Mouse (Mus musculus) urinary bladder, adult 18-20 months (tissue): ENCODE data around the gene Selenon.
"Not testable (repeated sequence)": the region's sequence is repeated elsewhere in the genome, so short reads cannot be mapped to it uniquely, and the experiment has no call there.

Source experiments
- DNase-seq, 2 experiments: peaks; one replicate each; pipeline ENCODE4 v3.0.0; 2022; ENCODE audit warnings: low spot score in 2 of 2, mixed read lengths in 2 of 2

Gene Selenon

DNA sequence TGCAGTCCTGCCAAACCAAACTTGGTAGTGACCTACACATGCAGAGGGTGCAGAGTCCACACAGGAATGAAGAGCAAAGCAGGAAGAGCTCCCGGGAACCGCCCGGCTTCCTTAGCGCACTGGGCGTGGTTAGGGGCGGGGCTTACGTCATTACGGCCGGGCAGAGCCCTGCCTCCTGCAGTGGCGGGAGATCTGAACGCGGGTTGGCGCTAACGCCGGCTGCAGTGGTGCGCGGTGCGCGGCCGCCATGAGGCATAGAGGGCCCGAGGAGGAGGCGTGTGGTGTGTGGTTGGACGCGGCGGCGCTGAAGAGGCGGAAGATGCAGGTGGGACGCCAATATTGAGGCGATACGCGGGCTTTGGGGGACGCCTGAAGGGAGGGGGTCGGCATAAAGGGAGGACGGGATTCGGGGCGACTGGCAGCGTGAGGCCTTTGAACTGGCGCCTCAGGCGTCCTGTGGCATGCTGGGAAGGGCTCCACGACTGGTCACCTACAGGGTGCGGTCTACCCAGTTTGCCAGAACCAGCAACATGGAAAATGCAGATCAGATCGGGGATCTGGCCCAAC is 41.0 kb downstream of the Selenon start, which contains the start of gene Aunip:
TSS of gene Aunip (plus strand) at position 155 of the 567 bp plus-strand sequence.
- DNase-seq: peak; percentile 69 to 73

- DNase-seq: no peak
Observed at GRCm38 (mm10) chr4:134510396-134510795, 41.6 kb downstream of the Selenon start.

GRCm38 (mm10) chr4:134506713-134507112 is 45.3 kb downstream of the Selenon start:
- DNase-seq: no peak

- no peak for DNase-seq
Observed at GRCm38 (mm10) chr4:134505966-134506594, 45.9 kb downstream of the Selenon start.

DNA sequence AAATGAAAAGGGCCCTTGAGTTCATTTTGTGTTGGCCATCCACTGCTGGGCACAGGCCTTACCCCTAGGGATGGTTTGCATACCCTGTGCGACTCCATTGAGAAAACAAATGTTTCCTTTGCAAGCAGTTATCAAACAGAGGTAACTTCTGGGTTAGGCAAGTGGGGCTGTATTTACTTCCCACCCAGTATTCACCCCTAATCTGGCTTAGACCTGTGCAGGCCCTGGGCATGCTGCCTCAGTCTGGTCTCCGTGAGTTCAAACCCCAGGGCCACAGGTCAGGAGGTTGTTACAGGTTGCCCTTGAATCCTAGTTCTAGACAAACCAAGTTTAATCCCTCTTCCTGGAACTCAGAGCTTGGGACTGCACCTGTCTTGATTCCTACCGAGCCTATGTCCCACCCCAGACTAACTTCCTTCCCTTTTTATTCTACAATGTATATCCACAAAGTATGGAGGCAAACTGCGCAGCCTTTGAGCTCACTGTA is 46.6 kb downstream of the Selenon start:
- no peak for DNase-seq

DNA sequence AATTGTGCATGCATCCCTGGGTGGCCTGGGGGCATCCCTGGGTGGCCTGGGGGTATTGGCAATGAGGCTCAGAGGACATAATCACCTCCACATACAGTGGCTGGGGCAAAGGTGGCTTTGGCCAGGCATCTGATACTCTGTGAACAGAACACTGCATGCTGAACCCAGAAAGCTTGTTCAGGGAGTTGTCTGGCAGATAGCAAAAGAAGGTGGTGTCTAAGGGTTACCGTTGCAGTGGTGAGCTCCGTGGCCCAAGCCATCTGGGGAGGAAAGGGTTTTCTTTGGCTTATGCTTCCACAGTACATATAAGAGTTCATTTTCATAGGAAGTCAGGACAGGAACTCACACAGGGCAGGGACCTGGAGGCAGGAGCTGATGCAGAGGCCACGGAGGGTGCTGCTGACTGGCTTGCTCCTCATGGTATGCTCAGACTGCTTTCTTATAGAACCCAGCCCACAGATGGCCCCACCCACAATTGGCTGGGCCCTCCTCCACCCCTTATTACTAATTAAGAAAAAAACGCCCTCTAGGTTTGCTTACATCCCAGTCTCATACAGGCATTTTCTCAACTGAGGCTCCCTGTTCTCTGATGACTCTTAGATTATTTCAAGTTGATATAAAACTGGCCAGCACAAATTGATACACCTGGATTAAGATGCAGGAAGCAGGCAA is 48.1 kb downstream of the Selenon start:
- no peak for DNase-seq

DNA sequence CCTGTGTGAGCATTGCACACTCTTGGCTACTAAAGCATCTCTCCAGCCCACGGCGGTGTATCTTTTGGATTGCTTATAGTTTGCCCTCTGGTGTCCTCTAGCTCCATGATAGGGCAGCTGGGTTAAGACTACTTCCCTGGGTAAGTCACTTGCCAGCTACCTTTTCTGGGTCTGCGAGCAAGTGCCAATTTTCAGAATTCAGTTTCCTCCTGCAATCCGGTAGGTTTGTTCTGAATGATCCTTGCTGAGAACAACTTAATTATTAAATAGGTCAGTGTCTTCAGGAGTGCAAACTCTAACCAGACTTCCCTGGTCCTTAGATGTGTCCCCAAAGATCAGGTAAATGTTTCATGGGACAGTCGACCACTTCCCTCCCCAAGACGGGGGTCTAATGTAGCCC is 50.9 kb downstream of the Selenon start:
- no peak for DNase-seq

DNA sequence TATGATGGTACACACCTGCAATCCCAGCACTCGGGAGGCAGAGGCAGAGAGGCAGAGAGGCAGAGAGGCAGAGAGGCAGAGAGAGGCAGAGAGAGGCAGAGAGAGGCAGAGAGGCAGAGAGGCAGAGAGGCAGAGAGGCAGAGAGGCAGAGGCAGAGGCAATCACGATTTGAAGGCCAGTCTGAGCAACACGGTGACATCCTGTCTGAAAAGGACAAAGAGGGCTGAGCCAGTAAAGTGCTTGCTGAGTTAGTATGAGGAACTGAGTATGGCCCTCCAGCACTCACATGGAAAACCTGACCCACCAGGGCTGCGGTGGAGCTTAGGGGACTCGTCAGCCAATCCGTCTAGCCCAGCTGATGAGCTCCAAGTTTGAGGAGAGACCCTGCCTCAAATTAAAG is 53.0 kb downstream of the Selenon start:
- DNase-seq: not testable (repeated sequence)

GRCm38 (mm10) chr4:134497986-134498731 is 53.8 kb downstream of the Selenon start:
- DNase-seq: no peak

DNA sequence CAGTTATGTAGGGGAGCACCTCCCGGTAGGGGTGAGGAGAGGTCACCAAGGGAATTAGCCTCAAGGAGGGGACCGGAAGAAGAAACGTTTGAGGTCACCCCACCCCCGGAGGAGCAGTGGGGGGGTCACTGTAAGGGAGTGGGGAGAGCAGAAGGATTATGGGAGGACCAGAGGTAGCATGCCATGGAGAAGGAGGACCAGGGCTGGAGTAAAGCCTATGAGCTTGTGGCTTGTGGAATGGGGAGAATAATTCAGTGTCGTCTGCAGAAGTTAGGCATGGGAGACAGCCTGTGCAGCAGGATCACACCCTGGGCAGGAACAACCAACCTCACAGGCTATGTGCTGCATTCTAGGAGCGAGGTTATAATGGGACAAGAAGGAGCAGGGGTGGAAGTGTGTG is 54.7 kb downstream of the Selenon start:
- DNase-seq: no peak

DNA sequence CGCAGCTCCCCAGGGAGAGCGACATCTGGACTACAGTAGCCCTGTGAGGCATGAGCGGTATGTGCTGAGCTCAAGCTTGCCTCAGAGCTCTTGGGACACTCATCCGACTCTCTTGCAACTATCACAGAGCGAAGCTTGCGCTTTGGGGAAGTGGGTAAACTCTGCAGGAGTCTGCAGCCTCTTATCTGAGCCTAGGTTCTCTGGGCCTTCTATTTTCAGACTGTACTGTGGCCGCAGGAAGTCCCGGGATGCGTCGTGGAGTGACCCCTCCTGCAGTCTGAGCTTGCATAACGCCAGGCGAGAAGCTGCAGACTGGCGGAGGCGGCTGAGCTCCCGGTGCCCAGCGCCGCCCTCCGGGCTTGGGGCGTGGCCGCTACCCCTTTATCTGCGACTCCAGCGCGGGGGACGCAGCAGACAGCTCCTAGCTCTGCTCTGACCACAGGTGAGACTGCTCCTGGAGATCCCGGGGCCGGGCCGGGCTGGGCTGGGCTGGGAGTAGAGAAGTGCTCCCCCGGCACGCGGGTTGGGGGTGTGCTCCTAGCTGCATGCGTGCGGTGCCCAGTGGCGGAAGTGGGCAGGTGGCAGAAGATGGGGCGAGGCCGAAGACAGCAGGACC is 55.3 kb downstream of the Selenon start, which contains the start of gene Paqr7:
TSS of gene Paqr7 (plus strand) at position 103 of the 616 bp plus-strand sequence.
- DNase-seq: peak; percentile 74 to 82

- no peak for DNase-seq
Observed at GRCm38 (mm10) chr4:134495546-134495923, 56.4 kb downstream of the Selenon start.

GRCm38 (mm10) chr4:134494780-134495545 is 57.0 kb downstream of the Selenon start:
- DNase-seq: no peak

GRCm38 (mm10) chr4:134494161-134494560 is 57.8 kb downstream of the Selenon start:
- DNase-seq: not testable (repeated sequence)

DNA sequence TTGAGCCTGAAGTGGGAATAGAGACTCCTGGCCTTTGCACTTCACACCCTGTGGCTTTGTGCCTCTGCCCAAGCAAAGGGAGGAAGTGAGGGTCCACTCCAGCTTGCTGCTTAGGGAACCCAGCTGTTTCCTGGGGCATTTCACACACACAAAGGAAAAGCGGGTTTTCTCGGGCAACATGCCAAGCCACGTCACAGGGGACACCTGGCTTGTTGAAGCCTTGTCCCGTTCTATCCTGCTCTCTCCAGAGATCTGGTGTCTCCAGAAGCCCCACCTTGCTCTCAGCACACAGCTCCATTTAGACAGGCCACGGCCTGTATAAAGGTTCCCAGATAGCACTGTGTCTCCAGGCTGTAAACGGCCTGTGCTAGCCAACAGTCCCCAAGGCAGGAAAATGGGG is 60.2 kb downstream of the Selenon start:
- peak in 1 of 2 experiments; percentile 55 for DNase-seq

DNA sequence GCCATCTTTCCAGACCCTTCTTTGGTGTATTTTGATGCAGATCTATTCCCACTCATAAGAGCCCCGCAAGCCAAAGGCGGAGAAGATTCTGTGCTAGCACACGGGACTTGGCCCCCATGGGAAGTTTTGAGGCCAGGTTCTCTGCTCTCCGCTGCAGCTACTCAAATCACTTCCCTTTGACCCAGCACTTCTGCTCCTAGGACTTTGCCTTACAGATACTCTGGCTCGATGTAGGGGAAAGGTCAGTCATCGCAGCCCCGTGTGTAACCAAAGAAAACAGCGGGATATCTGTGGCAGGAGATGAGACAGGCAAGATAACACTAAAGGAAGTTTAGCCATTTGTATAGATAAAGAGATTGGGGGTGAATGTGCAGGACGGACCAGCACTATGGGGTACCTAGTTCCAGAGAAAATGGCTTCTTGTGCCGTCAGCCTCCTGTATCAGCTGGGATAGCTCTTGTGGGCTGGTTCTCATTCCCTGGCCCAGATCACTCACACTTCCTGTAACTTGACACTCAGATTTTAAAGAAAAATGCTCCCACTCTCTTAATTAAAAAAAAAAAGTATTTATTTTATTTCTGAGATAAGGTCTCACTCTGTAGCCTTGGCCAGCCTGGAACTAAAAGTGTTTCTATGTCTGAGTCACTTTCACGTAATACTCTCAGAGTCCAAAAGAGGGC is 61.8 kb downstream of the Selenon start:
- DNase-seq: no peak

- peak in 1 of 2 experiments; percentile 37 for DNase-seq
Observed at GRCm38 (mm10) chr4:134488211-134488610, 63.8 kb downstream of the Selenon start.
